Mouse (Mus musculus): ENCODE measurements around the gene Pgm1. TPM values are rescaled to one million over a fixed set of nuclear protein-coding genes. Genes with fewer than 3 reads are reported as not detected.

Gene Pgm1
- total RNA-seq, 2 experiments from 2014 or later = 39.6 to 43.4 TPM

DNA sequence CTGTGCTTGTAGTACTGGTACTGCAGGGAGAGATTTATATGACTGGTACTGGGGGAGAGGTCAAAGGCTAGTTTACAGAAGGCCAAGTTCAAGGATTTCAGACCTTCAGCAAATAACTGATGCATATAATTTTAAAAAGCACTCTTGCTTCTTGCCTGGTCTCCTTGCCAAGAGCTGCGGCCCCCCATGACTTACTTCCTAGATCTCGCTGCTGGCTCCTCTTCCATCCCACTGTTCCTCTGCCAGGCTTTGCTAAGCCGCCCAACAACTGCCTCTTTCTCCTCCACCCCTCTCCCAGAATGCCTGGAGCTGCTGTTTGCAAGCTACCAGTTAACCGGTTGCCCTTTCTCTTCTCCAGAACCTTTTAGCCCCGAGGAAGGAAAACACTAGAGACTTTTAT is 71.8 kb downstream of the Pgm1 start:
- intact Hi-C loops (cut with DNase I) = no loop called here
- no peak for DNase-seq (ENCODE audit: extremely low spot score in 1 of 2, low spot score in 2 of 2)

- intact Hi-C loops (cut with DNase I) = no loop called here
- no peak for DNase-seq (ENCODE audit: extremely low spot score in 1 of 2, low spot score in 2 of 2)
Observed at GRCm38 (mm10) chr4:100001806-100002205, 72.6 kb downstream of the Pgm1 start.

GRCm38 (mm10) chr4:100007721-100008120 is 78.5 kb downstream of the Pgm1 start:
- intact Hi-C loops (cut with DNase I) = loop anchor here (5.0 kb wide), 1 partner anchor 530 kb away; no protein-coding TSS in a partner anchor
- no peak for DNase-seq (ENCODE audit: extremely low spot score in 1 of 2, low spot score in 2 of 2)

GRCm38 (mm10) chr4:100008371-100009090 is 79.3 kb downstream of the Pgm1 start:
- intact Hi-C loops (cut with DNase I) = loop anchor here (5.0 kb wide), 1 partner anchor 529 kb away; no protein-coding TSS in a partner anchor
- peak; percentile 52 to 76 for DNase-seq (ENCODE audit: extremely low spot score in 1 of 2, low spot score in 2 of 2)

- no peak for DNase-seq (ENCODE audit: extremely low spot score in 1 of 2, low spot score in 2 of 2)
- intact Hi-C loops (cut with DNase I) = loop anchor here (5.0 kb wide), 1 partner anchor 528 kb away; no protein-coding TSS in a partner anchor
Observed at GRCm38 (mm10) chr4:100009211-100009678, 80.0 kb downstream of the Pgm1 start.

DNA sequence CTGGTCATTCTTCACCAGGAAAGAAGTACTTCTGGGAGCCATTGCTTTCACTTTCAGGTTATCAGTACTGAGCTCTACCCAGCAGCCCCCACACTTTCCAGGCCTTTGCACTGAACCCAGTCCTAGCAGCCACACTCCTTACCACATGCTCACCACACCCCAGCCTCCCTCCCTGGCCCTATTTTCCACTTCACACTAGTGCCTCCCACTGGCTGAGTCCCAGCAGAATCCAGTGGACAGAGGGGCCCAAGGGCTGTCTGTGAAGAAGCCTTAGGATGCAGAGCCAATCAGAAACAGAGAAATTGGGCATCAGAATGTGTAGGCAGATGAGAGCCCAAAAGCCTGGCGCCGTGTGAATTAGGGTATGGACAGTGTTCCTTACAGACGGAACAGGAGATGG is 81.7 kb downstream of the Pgm1 start:
- intact Hi-C loops (cut with DNase I) = no loop called here
- DNase-seq (ENCODE audit: extremely low spot score in 1 of 2, low spot score in 2 of 2) = no peak

DNA sequence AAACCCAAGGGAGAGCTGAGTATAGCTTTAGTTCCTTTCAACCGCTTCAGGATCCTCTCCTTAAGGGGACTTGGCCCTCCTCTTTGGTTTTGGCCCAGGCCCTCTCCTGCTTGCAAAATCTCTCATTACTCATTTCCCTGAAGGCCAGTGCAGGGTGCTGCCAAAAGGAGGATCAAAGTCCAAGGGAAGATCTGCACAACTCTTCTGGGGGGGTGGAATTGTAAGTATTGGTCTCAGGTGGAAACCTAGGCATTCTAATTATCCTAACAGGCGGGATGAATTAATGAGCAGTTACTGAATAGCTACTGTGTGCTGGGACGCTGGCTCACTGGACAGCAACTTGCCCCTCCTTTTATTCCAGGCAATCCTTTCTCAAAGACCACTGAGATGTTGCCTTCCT is 82.3 kb downstream of the Pgm1 start:
- intact Hi-C loops (cut with DNase I) = no loop called here
- DNase-seq (ENCODE audit: extremely low spot score in 1 of 2, low spot score in 2 of 2) = no peak

- no peak for DNase-seq (ENCODE audit: extremely low spot score in 1 of 2, low spot score in 2 of 2)
- intact Hi-C loops (cut with DNase I) = no loop called here
Observed at GRCm38 (mm10) chr4:100012361-100013035, 83.3 kb downstream of the Pgm1 start.

DNA sequence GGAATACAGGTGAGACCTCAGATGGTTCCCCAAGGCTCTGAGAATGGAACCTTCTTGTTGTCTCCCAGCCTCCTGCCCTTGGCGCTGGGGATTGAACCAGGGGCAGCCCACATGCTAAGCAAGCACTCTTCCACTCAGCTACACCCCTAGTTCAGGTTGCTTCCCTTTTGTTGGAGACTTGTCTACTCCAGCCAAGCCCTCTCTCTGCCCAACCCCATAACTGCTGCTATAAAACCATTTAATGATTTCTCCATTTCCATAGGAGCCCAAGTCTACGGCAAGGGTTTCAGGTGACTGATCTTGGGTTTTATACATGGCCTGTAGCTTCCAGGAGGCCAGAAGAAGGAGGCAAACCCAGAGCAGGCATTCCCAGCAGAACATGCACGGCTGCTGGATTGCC is 98.6 kb downstream of the Pgm1 start:
- intact Hi-C loops (cut with DNase I) = loop anchor here (2.0 to 5.0 kb wide), 3 partner anchors 70 to 509 kb away; partner anchors contain the start of gene Ror1
- DNase-seq (ENCODE audit: extremely low spot score in 1 of 2, low spot score in 2 of 2) = no peak

DNA sequence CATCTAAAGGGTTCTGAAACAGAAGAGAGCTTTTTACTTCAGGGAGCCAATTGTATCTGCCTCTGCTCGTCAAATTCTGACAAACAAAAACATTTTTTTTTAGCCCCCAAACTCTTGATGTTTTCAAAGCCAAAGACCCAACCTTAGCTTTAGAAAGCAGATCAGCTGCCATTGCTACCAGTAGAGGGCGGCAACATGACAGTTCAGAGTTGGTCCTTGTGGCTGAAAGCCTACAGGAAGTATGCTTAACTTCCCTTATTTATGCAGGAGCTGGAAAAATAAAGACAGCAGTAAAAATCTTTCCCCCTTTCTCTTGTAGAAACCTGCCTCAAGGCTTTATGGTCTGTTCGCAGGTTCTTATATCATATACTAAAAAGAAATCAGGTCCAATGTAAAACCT is 99.4 kb downstream of the Pgm1 start:
- peak; percentile 73 to 80 for DNase-seq (ENCODE audit: extremely low spot score in 1 of 2, low spot score in 2 of 2)
- intact Hi-C loops (cut with DNase I) = loop anchor here (2.0 to 5.0 kb wide), 3 partner anchors 69 to 508 kb away; partner anchors contain the start of gene Ror1

- DNase-seq (ENCODE audit: extremely low spot score in 1 of 2, low spot score in 2 of 2) = no peak
- intact Hi-C loops (cut with DNase I) = no loop called here
Observed at GRCm38 (mm10) chr4:100031270-100031669, 102.1 kb downstream of the Pgm1 start.

DNA sequence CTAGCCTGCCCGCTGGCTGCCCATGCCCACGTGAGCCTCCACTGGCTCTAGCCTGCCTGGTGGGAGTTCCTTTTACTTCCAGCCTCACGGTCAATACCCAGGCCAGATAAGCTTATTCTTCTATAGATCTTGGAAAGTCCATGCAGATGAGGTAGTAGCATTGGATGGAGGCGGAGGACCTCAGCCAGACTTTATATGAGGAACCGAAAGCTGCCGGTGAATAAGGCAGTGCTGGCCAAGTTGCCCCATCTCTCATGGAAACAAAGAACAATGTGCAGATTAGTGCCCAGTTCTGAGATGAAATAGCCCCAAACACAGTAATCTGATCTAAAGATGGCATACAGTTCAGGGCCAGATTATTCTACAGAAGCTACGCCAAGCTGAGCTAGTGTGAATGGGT is 103.4 kb downstream of the Pgm1 start:
- no peak for DNase-seq (ENCODE audit: extremely low spot score in 1 of 2, low spot score in 2 of 2)
- intact Hi-C loops (cut with DNase I) = no loop called here

- no peak for DNase-seq (ENCODE audit: extremely low spot score in 1 of 2, low spot score in 2 of 2)
Observed at GRCm38 (mm10) chr4:100033944-100034343, 104.7 kb downstream of the Pgm1 start.

GRCm38 (mm10) chr4:100034971-100035370 is 105.8 kb downstream of the Pgm1 start:
- DNase-seq (ENCODE audit: extremely low spot score in 1 of 2, low spot score in 2 of 2) = no peak
- intact Hi-C loops (cut with DNase I) = no loop called here

More at GRCm38 (mm10) chr4:100033944-100034343, 104.7 kb downstream of the Pgm1 start:
- intact Hi-C loops (cut with DNase I) = no loop called here

GRCm38 (mm10) chr4:100035919-100036554 is 106.8 kb downstream of the Pgm1 start:
- DNase-seq (ENCODE audit: extremely low spot score in 1 of 2, low spot score in 2 of 2) = no peak
- intact Hi-C loops (cut with DNase I) = no loop called here

Other genes starting within 250 kb of the Pgm1 start
- 10 to 100 TPM; 13.5 to 14.0 TPM for gene Alg6, start 213.8 kb upstream of the Pgm1 start, total RNA-seq (2021)
- gene Efcab7, start 100.2 kb upstream of the Pgm1 start, total RNA-seq (2021) = 1 to 10 TPM; 7.5 to 8.0 TPM
- gene Itgb3bp, start 399 bp downstream of the Pgm1 start, total RNA-seq (2021) = 1 to 10 TPM; 2.0 to 3.1 TPM
- 1 to 10 TPM in 1 of 2 experiments, under 1 TPM in 1; 0.89 to 1.2 TPM for gene Ror1, start 166.4 kb downstream of the Pgm1 start, total RNA-seq (2021)